Comparison of ENCODE assay signal across 9 mouse cellular contexts in the genomic region with DNA sequence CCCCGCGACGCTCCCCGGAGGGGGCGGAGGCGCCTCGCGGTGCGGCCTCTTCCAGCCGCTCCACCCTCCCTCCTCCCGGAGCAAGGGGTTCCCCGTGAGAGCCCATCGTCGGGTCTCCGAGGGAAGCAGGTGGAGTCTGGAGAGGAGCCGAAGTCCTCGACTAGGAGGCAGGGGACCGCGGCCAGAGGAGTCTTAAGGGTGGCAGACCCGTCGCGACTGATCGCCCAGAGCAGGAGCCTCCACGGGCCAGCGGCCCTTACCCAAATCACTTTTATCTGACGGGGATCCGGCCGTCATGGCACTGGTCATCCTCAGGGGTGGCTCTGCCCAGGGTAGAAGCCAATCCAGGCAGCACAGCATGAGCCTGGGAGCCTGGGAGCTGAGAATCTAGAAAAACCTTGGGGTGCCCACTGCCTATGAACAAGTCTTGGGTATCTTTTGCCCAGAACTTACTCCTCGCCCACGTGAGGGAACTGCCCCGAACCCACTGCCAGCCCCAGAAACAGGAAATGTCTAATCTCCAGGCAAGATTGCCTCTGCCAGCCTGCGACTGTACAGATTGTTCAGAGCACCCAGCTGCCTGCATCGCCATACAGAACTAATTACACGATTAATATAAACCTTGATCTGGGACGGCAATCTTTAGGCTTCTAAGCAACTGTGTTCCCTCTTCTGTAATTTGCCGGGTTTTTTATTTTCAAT. TPM values are rescaled to one million over a fixed set of nuclear protein-coding genes. Genes with fewer than 3 reads are reported as not detected.
A peak's percentile ranks its signal among the peaks of the same experiment; 100 is the strongest.
DNase-seq lines count a peak whose midpoint lies in the region; ATAC-seq and TF ChIP-seq lines count a peak whose summit lies in the region.
"Had no signal": no experiment of that assay in that cellular context is flagged by ENCODE, and none has a peak within 500 bp of the region (broad histone marks: within the 10 kb centered on the region; RNA-seq: fewer than 3 reads in every experiment).

No protein-coding gene starts in this region.

- no peaks in the 10 kb centered on the region for H3K9me3 ChIP-seq in embryonic facial prominence, embryonic 10.5 days
- no peaks in the 10 kb centered on the region for H3K9me3 ChIP-seq in liver, embryonic 15.5 days (replicated peaks)
- H3K9me3 ChIP-seq in stomach, embryonic 15.5 days = no peaks in the 10 kb centered on the region

- no peaks in the 10 kb centered on the region for H3K36me3 ChIP-seq in kidney, adult 2 months (ENCODE audit: control insufficient read depth, insufficient read depth, low read length)
- H3K36me3 ChIP-seq in embryonic facial prominence, embryonic 10.5 days (replicated peaks) = no peaks in the 10 kb centered on the region
- no peaks in the 10 kb centered on the region for H3K36me3 ChIP-seq in liver, embryonic 15.5 days (replicated peaks)
- no peaks in the 10 kb centered on the region for H3K36me3 ChIP-seq in stomach, embryonic 15.5 days

- 0 out of 2 replicates have a peak, but pooled peaks cover 4% of the 10 kb centered on the region for H3K4me1 ChIP-seq in kidney, adult 2 months (ENCODE audit: control insufficient read depth, insufficient read depth, low read length)
- peaks cover 13% of the 10 kb centered on the region for H3K4me1 ChIP-seq in embryonic facial prominence, embryonic 10.5 days
- H3K4me1 ChIP-seq in liver, embryonic 15.5 days (replicated peaks) = no peaks in the 10 kb centered on the region
- no peaks in the 10 kb centered on the region for H3K4me1 ChIP-seq in stomach, embryonic 15.5 days

- peak overlapping the region; percentile 54 for H3K4me2 ChIP-seq in liver, embryonic 15.5 days
- H3K4me2 ChIP-seq in stomach, embryonic 15.5 days = peak overlapping the region; percentile 71

- ATAC-seq in hematopoietic stem cell, adult 5-6 weeks (replicated peaks in 1 of 2; ENCODE audit: insufficient read depth in 1 of 2, low FRiP score in 2 of 2, low TSS enrichment in 1 of 2, low read depth in 1 of 2, poor library complexity in 2 of 2, severe bottlenecking in 2 of 2) = peak; percentile 26 to 74; a peak in 2 of 4 replicates
- no peak for ATAC-seq in liver, embryonic 15.5 days (ENCODE audit: insufficient read depth)
- no peak for ATAC-seq in stomach, embryonic 15.5 days (ENCODE audit: insufficient read depth, low FRiP score, low read depth)
- no peak for ATAC-seq in frontal cortex, adult (ENCODE audit: low TSS enrichment)

- no peak for DNase-seq in kidney, adult 2 months
- DNase-seq in kidney, adult 8-10 months = no peak
- peak; percentile 29 for DNase-seq in embryonic facial prominence, embryonic 10.5 days (ENCODE audit: low spot score)
- no peak for DNase-seq in right cerebral cortex, adult 18-20 months

- no peak overlapping the region for H3K27ac ChIP-seq in kidney, adult 2 months (ENCODE audit: insufficient read depth, low read depth, low read length)
- H3K27ac ChIP-seq in embryonic facial prominence, embryonic 10.5 days (replicated peaks) = no peak overlapping the region
- H3K27ac ChIP-seq in liver, embryonic 15.5 days (replicated peaks) = no peak overlapping the region
- H3K27ac ChIP-seq in stomach, embryonic 15.5 days = no peak overlapping the region

- TF ChIP-seq POLR2A in kidney, adult 2 months (IDR thresholded peaks at IDR 0.05; ENCODE audit: low read depth, low read length) = no peak

- no peak overlapping the region for H3K9ac ChIP-seq in liver, embryonic 15.5 days
- H3K9ac ChIP-seq in stomach, embryonic 15.5 days = no peak overlapping the region

- peaks cover 3% of the 10 kb centered on the region; the same call in 1 of the 2 replicates for H3K27me3 ChIP-seq in kidney, adult 2 months (replicated peaks; ENCODE audit: control insufficient read depth, insufficient read depth, low read length)
- H3K27me3 ChIP-seq in embryonic facial prominence, embryonic 10.5 days (replicated peaks; ENCODE audit: low read depth, poor library complexity, severe bottlenecking) = peaks cover 99% of the 10 kb centered on the region
- H3K27me3 ChIP-seq in liver, embryonic 15.5 days = peaks cover 76% of the 10 kb centered on the region
- peaks cover 36% of the 10 kb centered on the region for H3K27me3 ChIP-seq in stomach, embryonic 15.5 days (replicated peaks)

- WGBS in kidney, adult 2 months = 8% methylated on average over 36 of the region's 36 CpGs
- 20% methylated on average over 32 of the region's 36 CpGs for WGBS in embryonic facial prominence, embryonic 10.5 days
- WGBS in liver, embryonic 15.5 days (ENCODE audit: insufficient replicate concordance) = 18% methylated on average over 34 of the region's 36 CpGs
- WGBS in stomach, embryonic 15.5 days = 20% methylated on average over 35 of the region's 36 CpGs

- H3K4me3 ChIP-seq in kidney, adult 2 months (ENCODE audit: insufficient read depth, low read depth, low read length) = peak overlapping the region; percentile 39; the same call in 1 of the 2 replicates
- H3K4me3 ChIP-seq in embryonic facial prominence, embryonic 10.5 days = peak overlapping the region; percentile 54
- peak overlapping the region; percentile 32; the same call in 1 of the 2 replicates for H3K4me3 ChIP-seq in liver, embryonic 15.5 days (replicated peaks)
- peak overlapping the region; percentile 43 for H3K4me3 ChIP-seq in stomach, embryonic 15.5 days (replicated peaks)

- TF ChIP-seq CTCF in kidney, adult 2 months (conservative IDR thresholded peaks at IDR 0.05; ENCODE audit: insufficient read depth, insufficient read length, low read depth, low read length) = no peak

RNA-seq across cellular contexts. Expression of a gene that starts 1.1 kb away (rescaled TPM):
- 0.15 and 0.19 TPM in 2 replicates for polyA plus RNA-seq in kidney, adult 2 months (2012; rRNA removed)
- 0.15 and 0.35 TPM in 2 replicates for polyA plus RNA-seq in embryonic facial prominence, embryonic 10.5 days (2016; fragmentation: Nextera tagmentation; extraction: Ambion mirVana)
- total RNA-seq in hematopoietic stem cell, adult 5-6 weeks (2017) = not detected in 2 replicates
- 0.09 TPM in 1 of 2 replicates, not detected in the other for polyA plus RNA-seq in liver, embryonic 15.5 days (2015; fragmentation: Nextera tagmentation; extraction: Ambion mirVana)
- polyA plus RNA-seq in stomach, embryonic 15.5 days (2015; fragmentation: Nextera tagmentation; extraction: Ambion mirVana) = 0.80 and 1.1 TPM in 2 replicates
- total RNA-seq: MEL had no signal

Comparison
In these comparisons a context has a peak if more than half of its experiments do, and no peak if none do; other contexts are left out.
1. ATAC-seq: peak in hematopoietic stem cell, adult 5-6 weeks (2 of 2); none in liver, embryonic 15.5 days (single experiment), stomach, embryonic 15.5 days (single experiment) and frontal cortex, adult (single experiment).
2. Peak in every context shown above with its lines, with median percentiles within 50 percentile points of each other: H3K4me3 ChIP-seq.